8 mouse cellular contexts compared by ENCODE assay signal in the genomic region with DNA sequence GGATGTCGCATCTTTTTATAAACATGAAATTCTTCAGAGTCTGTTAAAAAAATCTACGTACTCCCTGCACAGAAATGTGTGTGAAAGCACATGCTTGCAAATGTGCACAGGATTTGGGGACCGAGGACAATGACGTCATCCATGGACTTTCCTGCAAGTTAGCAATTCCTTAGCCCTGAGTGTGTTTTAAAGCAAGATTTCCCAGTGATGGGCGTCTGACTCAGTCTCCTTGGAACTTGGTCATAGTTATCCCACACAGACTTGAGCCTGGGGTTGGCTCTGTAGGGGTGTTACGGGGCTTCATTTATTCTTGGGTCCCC. TPM values are rescaled to one million over a fixed set of nuclear protein-coding genes. Genes with fewer than 3 reads are reported as not detected.
A peak's percentile ranks its signal among the peaks of the same experiment; 100 is the strongest.
DNase-seq lines count a peak whose midpoint lies in the region; ATAC-seq and TF ChIP-seq lines count a peak whose summit lies in the region.

No protein-coding gene starts in this region.

- WGBS in kidney, embryonic 16.5 days = 38% methylated on average over 6 of the region's 6 CpGs
- whole genome bisulfite sequencing in heart, embryonic 10.5 days = 39% methylated on average over 6 of the region's 6 CpGs
- WGBS in liver, embryonic 14.5 days (ENCODE audit: insufficient replicate concordance) = 37% methylated on average over 6 of the region's 6 CpGs

- peak overlapping the region; percentile 72 for H3K4me3 ChIP-seq in kidney, embryonic 16.5 days (ENCODE audit: low read length)
- peak overlapping the region; percentile 74 for H3K4me3 ChIP-seq in heart, embryonic 10.5 days
- H3K4me3 ChIP-seq in liver, embryonic 14.5 days (ENCODE audit: insufficient read depth in 1 of 2, low read depth in 2 of 2, low read length in 2 of 2) = no peak overlapping the region

- H3K9me3 ChIP-seq in kidney, embryonic 16.5 days (ENCODE audit: low read length) = no peaks in the 10 kb centered on the region
- H3K9me3 ChIP-seq in heart, embryonic 10.5 days = no peaks in the 10 kb centered on the region
- no peaks in the 10 kb centered on the region for H3K9me3 ChIP-seq in liver, embryonic 14.5 days (ENCODE audit: control insufficient read depth, low read length)

- no peak for TF ChIP-seq EP300 in liver, embryonic 14.5 days (IDR thresholded peaks at IDR 0.05; ENCODE audit: low read depth)

- H3K27me3 ChIP-seq in kidney, embryonic 16.5 days (ENCODE audit: insufficient read depth, low read length) = peaks cover 13% of the 10 kb centered on the region; the same call in 1 of the 2 replicates
- H3K27me3 ChIP-seq in heart, embryonic 10.5 days (ENCODE audit: insufficient read depth, poor library complexity, severe bottlenecking) = peaks cover 19% of the 10 kb centered on the region; the same call in 1 of the 2 replicates
- no peaks in the 10 kb centered on the region; the same call in 1 of the 2 replicates for H3K27me3 ChIP-seq in liver, embryonic 14.5 days (ENCODE audit: control insufficient read depth, insufficient read depth, low read length)

- H3K4me2 ChIP-seq in kidney, embryonic 16.5 days (replicated peaks; ENCODE audit: low read depth, low read length) = peak overlapping the region; percentile 96
- peak overlapping the region; percentile 72 for H3K4me2 ChIP-seq in liver, embryonic 14.5 days (ENCODE audit: low read depth)

- no peaks in the 10 kb centered on the region for H3K36me3 ChIP-seq in kidney, embryonic 16.5 days (ENCODE audit: insufficient read depth, low read length)
- H3K36me3 ChIP-seq in heart, embryonic 10.5 days = no peaks in the 10 kb centered on the region
- no peaks in the 10 kb centered on the region for H3K36me3 ChIP-seq in liver, embryonic 14.5 days (replicated peaks; ENCODE audit: control insufficient read depth, insufficient read depth, low read depth)

- no peak for DNase-seq in kidney, postnatal 36 days
- peak; percentile 4 for DNase-seq in adrenal gland, postnatal 25 days
- no peak for DNase-seq in heart, embryonic 10.5 days (ENCODE audit: low spot score)
- no peak for DNase-seq in liver, embryonic 14.5 days (ENCODE audit: low read depth in 3 of 3, low spot score in 3 of 3)
- no peak for DNase-seq in T-cell, adult 2 months (ENCODE audit: low spot score)
- DNase-seq in c-Kit-positive CD71-positive TER-119-positive erythroid progenitor cells, embryonic 14.5 days (ENCODE audit: low spot score) = no peak
- no peak for DNase-seq in urinary bladder, postnatal 4 days (ENCODE audit: low spot score in 2 of 2)

- H3K27ac ChIP-seq in kidney, embryonic 16.5 days (ENCODE audit: low read length) = no peak overlapping the region
- H3K27ac ChIP-seq in heart, embryonic 10.5 days = no peak overlapping the region
- no peak overlapping the region for H3K27ac ChIP-seq in liver, embryonic 14.5 days

- H3K4me1 ChIP-seq in kidney, embryonic 16.5 days (ENCODE audit: insufficient read depth, low read length) = peaks cover 12% of the 10 kb centered on the region; the same call in 1 of the 2 replicates
- peaks cover 9% of the 10 kb centered on the region; the same call in 1 of the 2 replicates for H3K4me1 ChIP-seq in heart, embryonic 10.5 days
- peaks cover 0 to 21% of the 10 kb centered on the region in 2 experiments; a peak in 3 of 4 replicates for H3K4me1 ChIP-seq in liver, embryonic 14.5 days (replicated peaks; ENCODE audit: control insufficient read depth in 2 of 2, insufficient read depth in 2 of 2, low read length in 1 of 2)

- no peak for TF ChIP-seq CTCF in liver, embryonic 14.5 days (IDR thresholded peaks at IDR 0.05; ENCODE audit: low read depth)

- H3K9ac ChIP-seq in kidney, embryonic 16.5 days (replicated peaks; ENCODE audit: low read length) = no peak overlapping the region
- no peak overlapping the region for H3K9ac ChIP-seq in liver, embryonic 14.5 days (replicated peaks)

- no peak for ATAC-seq in kidney, embryonic 16.5 days (ENCODE audit: low FRiP score, low TSS enrichment)
- no peak for ATAC-seq in liver, embryonic 14.5 days (ENCODE audit: insufficient read depth)

RNA-seq across cellular contexts. Expression of a gene that starts 1.6 kb away (rescaled TPM):
- polyA plus RNA-seq in kidney, embryonic 16.5 days (2015; fragmentation: Nextera tagmentation; extraction: Ambion mirVana) = 2.6 TPM in 2 replicates
- total RNA-seq in adrenal gland, postnatal 25 days (2021) = 16.3 and 27.1 TPM in 2 replicates
- polyA plus RNA-seq in heart, embryonic 10.5 days (2016; fragmentation: Nextera tagmentation; extraction: Ambion mirVana) = 5.1 and 6.3 TPM in 2 replicates
- polyA plus RNA-seq in liver, embryonic 14.5 days (2012; rRNA removed) = 3.8 and 5.9 TPM in 2 replicates
- polyA plus RNA-seq in liver, embryonic 14.5 days (2014; fragmentation: Nextera tagmentation; extraction: Ambion mirVana) = 3.7 and 5.1 TPM in 2 replicates

Comparison
In these comparisons a context has a peak if more than half of its experiments do, and no peak if none do; other contexts are left out.
1. H3K4me3 ChIP-seq: peak in kidney, embryonic 16.5 days (single experiment) and heart, embryonic 10.5 days (single experiment); none in liver, embryonic 14.5 days (0 of 2).